Mouse (Mus musculus): ENCODE measurements around the gene Mfsd12. TPM values are rescaled to one million over a fixed set of nuclear protein-coding genes. Genes with fewer than 3 reads are reported as not detected.

The Mfsd12 gene
- polyA plus RNA-seq, 1 experiment: 14.3 TPM

DNA sequence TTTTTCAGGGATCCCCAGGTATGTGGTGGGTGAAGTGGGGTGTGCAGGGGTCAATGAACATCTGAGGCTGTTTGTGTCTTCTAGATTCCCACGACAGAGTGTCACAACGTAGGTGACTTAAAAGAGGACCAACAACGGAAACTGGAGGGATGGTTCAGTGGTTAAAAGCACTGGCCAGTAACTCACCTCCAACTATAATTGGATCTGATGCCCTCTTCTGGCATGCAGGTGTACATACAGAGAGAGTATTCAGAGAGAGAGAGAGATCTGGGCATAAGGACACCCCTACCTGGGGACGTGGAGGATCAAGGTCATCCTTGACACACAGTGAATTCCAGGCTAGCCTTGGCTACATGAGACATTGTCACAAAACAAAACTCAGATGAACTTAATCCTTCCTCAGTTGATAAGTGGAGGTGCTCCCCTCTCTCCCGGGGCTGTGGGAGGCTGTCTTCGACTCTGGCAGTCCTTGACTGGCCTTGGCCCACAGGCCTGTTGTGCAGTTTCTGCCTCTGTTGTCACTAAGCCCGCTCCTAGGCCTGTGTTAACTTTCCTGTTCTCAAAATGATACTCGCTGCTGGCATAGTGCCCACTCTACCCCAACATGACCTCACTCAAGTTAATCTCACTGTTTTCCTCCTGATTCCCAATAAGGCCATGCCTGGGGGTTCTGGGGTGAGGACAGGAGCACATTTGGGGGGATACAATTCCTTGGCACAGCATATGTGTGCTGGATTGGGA is 12.7 kb upstream of the Mfsd12 start:
- TF ChIP-seq CTCF (IDR thresholded peaks at IDR 0.05; ENCODE audit: control insufficient read depth, insufficient read depth, low read length) (no peak), POLR2A (IDR thresholded peaks at IDR 0.05; ENCODE audit: borderline replicate concordance, control insufficient read depth, low read depth, low read length) (no peak)
- 27% methylated on average over 8 of the region's 8 CpGs for WGBS
- Histone ChIP-seq H3K27ac (ENCODE audit: control insufficient read depth, insufficient read depth, low read depth, low read length, poor library complexity) (no peak overlapping the region), H3K4me1 (ENCODE audit: control insufficient read depth, insufficient read depth, low read length) (peaks cover 5% of the 10 kb centered on the region), H3K4me3 (replicated peaks; ENCODE audit: control insufficient read depth, low read depth, low read length) (no peak overlapping the region)

DNA sequence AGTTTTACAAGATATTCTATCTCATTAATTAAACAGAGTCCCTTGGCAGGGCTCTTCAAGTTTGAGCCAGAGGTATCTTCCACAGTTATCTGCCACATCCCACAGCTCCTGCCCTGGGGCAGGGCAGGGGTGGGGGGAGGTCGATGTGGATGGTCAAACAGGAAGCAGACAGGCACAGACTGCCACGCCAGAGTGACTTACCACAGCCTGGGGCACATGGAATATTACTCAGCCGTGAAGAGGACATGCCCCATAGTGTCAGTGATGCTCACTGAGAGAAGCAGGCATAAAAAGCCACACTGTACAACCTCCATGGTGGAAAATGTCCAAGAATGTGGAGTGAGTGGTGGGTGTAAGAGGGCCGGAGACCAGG is 12.1 kb upstream of the Mfsd12 start:
- Histone ChIP-seq H3K4me1 (ENCODE audit: control insufficient read depth, insufficient read depth, low read length) (peaks cover 5% of the 10 kb centered on the region), H3K27ac (ENCODE audit: control insufficient read depth, insufficient read depth, low read depth, low read length, poor library complexity) (no peak overlapping the region), H3K4me3 (replicated peaks; ENCODE audit: control insufficient read depth, low read depth, low read length) (no peak overlapping the region)
- 53% methylated on average over 4 of the region's 4 CpGs for WGBS
- TF ChIP-seq POLR2A (IDR thresholded peaks at IDR 0.05; ENCODE audit: borderline replicate concordance, control insufficient read depth, low read depth, low read length) (no peak), CTCF (IDR thresholded peaks at IDR 0.05; ENCODE audit: control insufficient read depth, insufficient read depth, low read length) (no peak)

DNA sequence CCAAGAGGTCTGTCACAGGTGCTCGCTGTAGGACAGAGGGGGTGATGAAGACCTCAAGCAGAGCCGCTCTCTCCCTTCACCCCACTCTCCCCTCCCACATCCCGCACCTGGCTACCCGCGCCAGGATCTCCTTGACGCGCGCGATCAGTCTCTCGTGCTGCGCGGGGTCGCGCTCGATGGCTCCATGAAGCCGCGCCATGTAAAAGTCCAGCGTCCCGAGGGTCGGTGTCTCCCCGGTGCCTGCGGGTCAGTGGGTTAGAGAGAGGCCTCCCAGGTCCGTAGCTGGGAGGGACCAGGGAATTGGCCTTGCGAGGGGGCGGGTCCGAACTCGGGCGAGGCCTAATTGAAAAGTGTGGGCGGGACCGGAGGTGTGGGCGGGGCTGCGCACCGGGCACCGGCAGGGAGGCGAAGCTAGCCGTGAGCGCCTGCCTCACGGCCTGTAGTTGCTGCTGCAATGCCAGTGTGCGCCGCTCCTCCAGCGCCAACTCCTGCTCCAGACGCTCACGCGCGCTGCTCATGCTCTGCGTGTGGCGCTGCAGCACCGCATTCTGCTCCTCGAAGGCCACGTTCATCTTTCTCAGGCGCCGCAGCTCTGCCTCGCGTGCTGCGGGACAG is 10.7 kb upstream of the Mfsd12 start:
- peak; percentile 22; the same call in 1 of the 2 replicates for TF ChIP-seq CTCF (IDR thresholded peaks at IDR 0.05; ENCODE audit: control insufficient read depth, insufficient read depth, low read length)
- TF ChIP-seq POLR2A (IDR thresholded peaks at IDR 0.05; ENCODE audit: borderline replicate concordance, control insufficient read depth, low read depth, low read length): peak; percentile 60; the same call in 1 of the 2 replicates
- peaks cover 5% of the 10 kb centered on the region for H3K4me1 ChIP-seq (ENCODE audit: control insufficient read depth, insufficient read depth, low read length)
- peak overlapping the region; percentile 61; the same call in 1 of the 2 replicates for H3K27ac ChIP-seq (ENCODE audit: control insufficient read depth, insufficient read depth, low read depth, low read length, poor library complexity)
- peak overlapping the region; percentile 37 for H3K4me3 ChIP-seq (replicated peaks; ENCODE audit: control insufficient read depth, low read depth, low read length)
- 14% methylated on average over 55 of the region's 55 CpGs for WGBS

DNA sequence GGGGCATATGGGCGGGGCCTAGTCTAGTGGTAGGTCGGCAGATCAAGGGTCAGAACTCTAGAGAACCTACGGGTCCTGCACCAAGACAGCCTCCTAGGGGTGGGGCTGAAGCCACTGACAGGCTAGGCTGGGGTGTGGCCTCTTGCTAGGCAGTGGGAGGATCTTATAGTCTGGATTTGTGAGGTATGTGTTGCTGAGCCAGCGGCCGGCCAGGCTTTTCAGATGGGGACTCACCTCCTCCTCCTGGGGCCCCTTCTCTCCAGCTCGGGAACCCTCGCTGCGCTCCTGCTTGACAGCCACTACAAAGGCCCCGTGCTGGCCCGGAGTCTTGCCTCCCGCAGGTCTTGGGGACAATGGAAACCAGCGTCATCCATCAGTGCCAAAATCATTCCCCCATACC is 8.1 kb upstream of the Mfsd12 start:
- TF ChIP-seq CTCF (IDR thresholded peaks at IDR 0.05; ENCODE audit: control insufficient read depth, insufficient read depth, low read length) (no peak), POLR2A (IDR thresholded peaks at IDR 0.05; ENCODE audit: borderline replicate concordance, control insufficient read depth, low read depth, low read length) (no peak)
- no peak overlapping the region; the same call in 1 of the 2 replicates for H3K27ac ChIP-seq (ENCODE audit: control insufficient read depth, insufficient read depth, low read depth, low read length, poor library complexity)
- H3K4me3 ChIP-seq (replicated peaks; ENCODE audit: control insufficient read depth, low read depth, low read length): peak overlapping the region; percentile 84
- 21% methylated on average over 12 of the region's 12 CpGs for WGBS
- H3K4me1 ChIP-seq (ENCODE audit: control insufficient read depth, insufficient read depth, low read length): peaks cover 5% of the 10 kb centered on the region

DNA sequence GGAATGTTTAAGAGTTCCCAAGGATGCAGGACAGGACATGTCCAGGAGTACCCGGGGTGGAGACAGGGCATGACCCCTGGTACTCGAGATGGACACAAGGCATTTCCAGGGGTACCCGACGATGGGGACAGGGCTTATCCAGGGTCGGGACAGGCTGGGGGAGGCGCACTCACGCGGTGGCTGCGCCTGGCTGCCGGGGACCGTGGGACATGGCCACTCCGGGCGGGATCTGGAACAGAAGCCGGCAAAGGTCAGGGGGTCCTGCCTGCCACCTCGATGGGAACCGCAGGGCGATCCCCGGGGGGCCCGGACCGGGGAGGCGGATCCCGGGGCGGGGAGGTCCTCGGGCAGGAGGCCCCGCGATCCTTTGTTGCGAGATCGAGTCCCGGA is 7.3 kb upstream of the Mfsd12 start:
- Histone ChIP-seq H3K27ac (ENCODE audit: control insufficient read depth, insufficient read depth, low read depth, low read length, poor library complexity) (peak overlapping the region; percentile 66), H3K4me3 (replicated peaks; ENCODE audit: control insufficient read depth, low read depth, low read length) (peak overlapping the region; percentile 84), H3K4me1 (ENCODE audit: control insufficient read depth, insufficient read depth, low read length) (peaks cover 4% of the 10 kb centered on the region)
- TF ChIP-seq POLR2A (IDR thresholded peaks at IDR 0.05; ENCODE audit: borderline replicate concordance, control insufficient read depth, low read depth, low read length): no peak
- no peak for TF ChIP-seq CTCF (IDR thresholded peaks at IDR 0.05; ENCODE audit: control insufficient read depth, insufficient read depth, low read length)
- WGBS: under 1% methylated on average over 29 of the region's 29 CpGs

DNA sequence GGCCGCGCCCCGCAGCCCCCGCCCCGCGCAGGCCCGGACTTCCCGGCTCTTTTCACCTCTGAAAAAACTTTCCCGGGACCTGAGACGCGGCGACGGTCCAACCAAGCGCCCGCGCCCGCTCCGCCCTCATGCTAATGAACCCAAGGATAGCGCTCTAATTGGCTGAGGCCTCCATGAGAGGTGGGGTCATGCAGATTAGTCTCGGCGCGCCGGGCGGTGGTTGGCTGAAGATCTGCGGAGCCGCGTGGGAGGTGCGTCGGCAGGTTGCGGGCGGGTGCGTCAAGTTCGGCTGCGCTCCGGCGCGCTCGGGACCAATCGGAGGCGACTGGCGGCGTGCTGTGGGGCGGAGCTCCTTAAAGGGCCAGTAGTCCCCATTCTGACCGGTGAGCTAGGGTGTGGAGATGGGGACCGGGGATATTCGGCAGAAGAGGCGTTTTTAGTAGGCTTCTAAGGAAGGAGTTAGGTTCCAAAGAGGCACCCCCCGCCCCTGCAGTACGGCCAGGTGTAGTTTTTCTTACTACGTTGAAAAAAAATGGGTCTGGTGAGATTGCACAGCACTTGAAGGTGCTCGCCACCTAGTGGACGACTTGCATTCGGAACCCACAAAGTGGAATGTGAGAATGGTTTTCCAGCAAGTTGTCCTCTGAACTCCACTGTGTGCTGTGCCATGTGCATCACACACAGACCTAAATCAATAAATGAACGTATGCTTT is 6.8 kb upstream of the Mfsd12 start, which contains the start of gene Hmg20b:
Gene Hmg20b, minus strand, starts transcription at position 130 of the 713 bp plus-strand sequence.
- H3K4me1 ChIP-seq (ENCODE audit: control insufficient read depth, insufficient read depth, low read length): peaks cover 4% of the 10 kb centered on the region; the same call in 1 of the 2 replicates

DNA sequence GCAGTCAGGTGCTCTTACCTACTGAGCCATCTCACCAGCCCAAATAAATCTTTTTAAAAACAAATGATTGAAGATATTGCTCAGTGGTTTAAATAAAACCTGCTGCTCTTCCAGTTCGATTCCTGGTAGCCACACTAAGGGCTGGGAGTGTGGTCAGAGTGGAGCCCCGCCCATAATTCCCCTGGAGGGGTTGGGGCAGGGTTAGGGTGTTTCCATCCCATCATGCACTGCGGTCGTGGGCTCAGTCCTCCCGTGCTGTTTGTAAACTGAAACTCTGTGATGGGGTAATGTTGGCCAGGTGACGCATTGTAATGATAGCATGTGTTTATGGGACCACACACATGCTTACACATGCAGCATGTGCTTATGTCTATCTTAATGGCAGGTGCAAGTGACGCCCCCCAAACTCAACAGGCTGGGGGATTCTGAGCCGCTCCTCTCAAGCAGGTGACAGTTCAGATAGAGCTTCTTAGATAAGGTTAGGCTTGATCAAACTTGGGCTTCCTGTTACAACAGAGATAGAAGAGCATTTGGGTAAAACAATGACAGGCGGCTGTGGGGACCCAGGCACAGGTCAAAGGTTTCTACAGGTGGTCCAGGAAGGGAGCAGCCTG is 5.5 kb upstream of the Mfsd12 start:
- peaks cover 6% of the 10 kb centered on the region; the same call in 1 of the 2 replicates for H3K4me1 ChIP-seq (ENCODE audit: control insufficient read depth, insufficient read depth, low read length)
- TF ChIP-seq POLR2A (IDR thresholded peaks at IDR 0.05; ENCODE audit: borderline replicate concordance, control insufficient read depth, low read depth, low read length) (no peak), CTCF (IDR thresholded peaks at IDR 0.05; ENCODE audit: control insufficient read depth, insufficient read depth, low read length) (no peak)
- WGBS: 21% methylated on average over 9 of the region's 9 CpGs
- peak overlapping the region; percentile 18 for H3K4me3 ChIP-seq (replicated peaks; ENCODE audit: control insufficient read depth, low read depth, low read length)
- H3K27ac ChIP-seq (ENCODE audit: control insufficient read depth, insufficient read depth, low read depth, low read length, poor library complexity): peak overlapping the region; percentile 54

More for the DNA sequence above, 6.8 kb upstream of the Mfsd12 start, which contains the start of gene Hmg20b:
- Histone ChIP-seq H3K4me3 (replicated peaks; ENCODE audit: control insufficient read depth, low read depth, low read length) (peak within 1 kb of the TSS; percentile 84), H3K27ac (ENCODE audit: control insufficient read depth, insufficient read depth, low read depth, low read length, poor library complexity) (peak within 1 kb of the TSS; percentile 79)
- no peak for TF ChIP-seq POLR2A (IDR thresholded peaks at IDR 0.05; ENCODE audit: borderline replicate concordance, control insufficient read depth, low read depth, low read length)
- TF ChIP-seq CTCF (IDR thresholded peaks at IDR 0.05; ENCODE audit: control insufficient read depth, insufficient read depth, low read length): peak; percentile 82
- WGBS: under 1% methylated on average over 54 of the region's 54 CpGs

Data from bone marrow, adult 2 months (tissue).